Mouse (Mus musculus) gastrocnemius, adult 8-10 months (tissue): ENCODE results near the gene Rab31. TPM values are rescaled to one million over a fixed set of nuclear protein-coding genes. Genes with fewer than 3 reads are reported as not detected.
A peak's percentile ranks its signal among the peaks of the same experiment; 100 is the strongest.
"Not testable (repeated sequence)": the region's sequence is repeated elsewhere in the genome, so short reads cannot be mapped to it uniquely, and the experiment has no call there.

Experiments used
- DNase-seq, 2 experiments: peaks; one replicate each; pipeline ENCODE4 v3.0.0; 2022; ENCODE audit warnings: low spot score in 2 of 2
- total RNA-seq, 4 experiments: library from RNA; stranded (reverse); gene quantifications; 2 replicates each; pipeline ENCODE4 v1.2.4; 2022

Rab31 gene
- total RNA-seq, 4 experiments from 2014 or later, result 2.6 to 5.5 (median 3.6) TPM

DNA sequence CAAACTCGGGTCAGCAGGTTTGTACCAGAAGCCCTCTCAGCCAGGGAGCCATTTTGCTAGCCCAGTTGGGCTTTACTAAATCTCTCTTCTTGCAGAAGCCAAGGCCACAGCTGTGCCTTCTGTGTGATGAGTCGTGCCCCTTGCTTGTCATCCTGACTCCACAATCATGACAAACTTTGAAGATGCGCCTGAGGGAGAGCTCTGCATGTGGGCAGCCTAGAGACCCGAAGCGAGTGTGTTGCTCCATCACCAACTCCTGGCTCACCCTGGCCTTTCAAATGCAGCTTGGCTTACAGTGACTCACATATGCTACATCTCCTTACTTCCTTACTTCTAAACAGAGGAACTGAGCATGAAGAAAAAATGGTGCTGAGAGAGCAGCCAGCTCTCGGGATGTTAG, 142.6 kb downstream of the Rab31 start:
- no peak for DNase-seq

DNA sequence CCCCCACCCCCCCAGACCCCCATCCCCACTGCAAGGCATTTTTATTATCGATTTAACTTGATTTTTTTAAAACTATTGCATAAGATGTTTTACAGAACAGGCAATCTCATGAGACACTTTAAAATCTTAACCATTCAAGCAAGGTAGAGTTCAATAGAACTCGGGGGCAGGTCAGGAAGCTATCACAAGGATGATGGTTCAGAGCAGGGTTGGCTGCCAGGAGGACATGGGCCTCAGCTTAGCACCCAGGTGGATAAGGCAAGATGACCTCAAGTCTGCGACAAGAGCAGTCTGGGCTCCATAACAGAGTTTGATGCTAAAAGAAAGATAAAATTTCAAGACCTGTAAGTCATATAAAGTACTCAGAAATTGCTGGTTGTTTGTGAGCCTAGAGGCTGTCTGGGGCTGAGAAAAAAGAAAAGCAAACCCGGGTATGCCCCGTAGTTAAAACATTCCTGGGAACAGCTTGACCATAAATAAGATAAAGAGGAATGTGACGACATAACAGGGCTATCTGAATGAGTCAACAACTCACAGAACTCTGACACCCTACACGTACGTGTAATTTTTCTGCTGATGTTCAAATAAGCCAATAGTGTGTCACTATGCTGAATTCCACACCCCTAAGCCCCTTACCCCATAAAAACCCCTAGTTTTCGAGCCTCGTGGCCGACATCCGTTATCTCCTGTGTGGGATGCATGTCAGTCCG, 143.6 kb downstream of the Rab31 start:
- DNase-seq, result not testable (repeated sequence)

DNA sequence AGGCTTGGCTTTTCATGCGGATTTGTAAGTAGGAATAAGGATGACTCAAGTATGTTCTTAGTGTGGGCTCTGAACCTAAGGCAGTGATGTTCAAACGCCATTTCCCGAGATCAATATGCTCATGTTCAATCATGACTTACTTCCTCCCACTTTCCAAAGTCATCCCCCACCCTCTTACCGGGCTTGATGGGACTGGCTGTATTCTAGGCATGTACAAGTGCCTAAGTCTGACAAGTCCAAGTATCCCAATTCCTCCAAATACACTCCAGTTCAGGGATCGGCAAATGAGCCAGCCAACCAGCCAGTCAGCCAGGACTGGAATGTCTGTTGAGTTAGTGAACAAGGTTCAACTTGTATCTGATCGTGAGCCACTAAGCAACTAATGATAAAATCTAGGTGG, 146.3 kb downstream of the Rab31 start:
- no peak for DNase-seq

DNA sequence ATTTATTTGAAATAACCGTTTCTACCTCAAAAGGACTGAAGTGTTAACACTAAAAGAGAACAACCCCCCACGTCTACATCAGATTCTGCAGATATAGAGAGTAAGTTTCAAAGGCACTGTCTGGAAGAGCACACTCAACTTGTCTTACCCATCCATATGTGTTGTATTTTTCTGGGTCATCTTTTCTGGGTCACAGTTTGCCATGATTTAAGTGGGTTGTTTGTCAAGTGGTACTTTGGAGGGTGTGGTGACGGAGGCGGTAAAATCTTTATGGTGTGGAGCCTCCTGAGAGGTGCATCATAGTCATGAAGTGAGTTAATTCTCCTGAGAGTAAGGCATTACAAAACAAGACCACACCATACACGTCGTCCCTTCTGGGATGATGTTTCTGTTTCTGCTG, 147.0 kb downstream of the Rab31 start:
- DNase-seq, result no peak

- no peak for DNase-seq
Observed at GRCm38 (mm10) chr17:65623130-65623529, 149.4 kb downstream of the Rab31 start.

- DNase-seq, result no peak
Observed at GRCm38 (mm10) chr17:65618431-65618830, 154.1 kb downstream of the Rab31 start.

DNA sequence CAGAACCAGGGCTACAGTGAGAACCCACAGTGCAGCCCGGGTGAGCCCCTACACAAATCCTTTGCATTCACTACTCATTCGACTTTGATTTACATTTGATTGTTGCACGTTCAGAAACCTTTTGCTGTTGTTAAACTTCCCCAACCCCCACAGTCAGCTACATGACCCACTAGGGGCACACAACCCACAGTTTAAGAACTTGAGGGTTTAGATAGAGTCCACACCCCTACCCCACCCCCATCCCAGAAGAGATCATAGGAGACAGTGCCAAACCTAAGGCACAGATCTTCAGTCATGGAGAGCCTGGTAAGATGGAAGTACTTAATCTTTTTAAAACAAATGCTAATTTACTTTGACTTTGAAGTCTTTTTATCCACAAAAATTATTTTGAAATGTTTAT, 156.9 kb downstream of the Rab31 start:
- no peak for DNase-seq

DNA sequence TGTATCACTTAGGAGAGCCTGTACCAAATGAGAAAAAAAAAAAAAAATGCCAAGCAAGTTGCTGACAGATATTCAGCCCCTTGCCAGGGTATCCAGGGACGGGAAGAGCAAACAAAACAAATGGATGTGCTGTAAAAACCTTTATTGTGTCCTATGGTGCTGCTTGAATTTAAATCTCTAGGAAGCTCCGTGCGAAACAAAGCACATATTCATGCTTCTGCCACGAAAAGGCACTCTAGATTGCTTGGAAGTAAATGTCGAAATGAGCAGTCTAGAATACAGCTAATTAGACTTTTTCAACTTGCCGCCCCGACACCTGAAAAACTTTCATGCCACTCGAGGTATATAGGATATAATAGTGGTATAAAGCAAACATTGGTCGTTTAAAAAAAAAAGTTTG, 158.1 kb downstream of the Rab31 start:
- no peak for DNase-seq

DNA sequence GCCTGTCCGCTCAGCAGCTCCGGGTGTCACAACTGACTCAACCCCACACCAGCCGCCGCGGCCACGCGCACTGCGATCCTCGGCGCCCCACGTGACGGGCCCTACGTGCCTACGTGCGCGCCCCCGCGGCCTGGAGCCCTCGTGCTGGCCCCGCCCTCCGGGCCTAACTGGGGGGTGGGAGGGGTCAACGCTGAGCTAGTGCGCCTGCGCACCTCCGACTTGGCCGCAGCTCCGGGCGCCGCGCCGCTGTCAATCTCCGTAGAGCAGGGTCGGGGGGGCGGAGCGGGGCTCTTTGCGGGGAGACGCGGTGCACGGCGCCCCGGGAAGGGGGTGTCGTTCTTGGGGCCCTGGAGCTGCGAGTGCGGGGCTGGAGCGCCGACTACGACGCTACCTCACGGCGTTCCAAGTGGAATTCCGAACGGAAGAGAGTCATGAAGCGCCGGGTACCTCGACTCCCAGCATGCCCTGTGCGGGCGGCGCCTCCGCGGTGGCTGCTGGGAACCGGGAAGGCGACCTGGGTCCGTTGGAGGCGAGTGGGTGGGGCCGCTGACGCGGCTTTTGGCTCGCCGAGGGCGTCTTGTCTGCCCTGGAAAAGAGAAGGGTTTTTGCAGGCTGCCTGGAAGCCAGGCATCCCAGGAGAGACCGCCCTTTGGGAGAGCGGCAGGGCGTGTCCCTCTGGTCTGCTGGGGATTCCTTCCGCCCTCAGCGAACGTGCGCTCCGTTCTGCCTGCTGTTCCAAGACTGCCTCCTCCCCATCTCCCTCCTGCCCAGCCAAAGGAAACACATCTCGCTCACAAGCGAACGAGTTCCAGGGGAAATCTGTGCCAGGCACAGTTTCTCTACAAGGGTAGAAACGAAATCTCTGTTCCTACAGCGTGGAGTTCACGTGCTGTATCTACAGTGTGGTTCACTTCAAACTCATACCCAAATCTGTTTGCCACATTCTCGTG, 158.8 kb downstream of the Rab31 start, which contains the start of gene Vapa:
Vapa (minus strand) TSS at position 93 of the 950 bp plus-strand sequence.
- DNase-seq, result peak; percentile 97 to 99

- no peak for DNase-seq
Observed at GRCm38 (mm10) chr17:65613142-65613462, 159.4 kb downstream of the Rab31 start.

DNA sequence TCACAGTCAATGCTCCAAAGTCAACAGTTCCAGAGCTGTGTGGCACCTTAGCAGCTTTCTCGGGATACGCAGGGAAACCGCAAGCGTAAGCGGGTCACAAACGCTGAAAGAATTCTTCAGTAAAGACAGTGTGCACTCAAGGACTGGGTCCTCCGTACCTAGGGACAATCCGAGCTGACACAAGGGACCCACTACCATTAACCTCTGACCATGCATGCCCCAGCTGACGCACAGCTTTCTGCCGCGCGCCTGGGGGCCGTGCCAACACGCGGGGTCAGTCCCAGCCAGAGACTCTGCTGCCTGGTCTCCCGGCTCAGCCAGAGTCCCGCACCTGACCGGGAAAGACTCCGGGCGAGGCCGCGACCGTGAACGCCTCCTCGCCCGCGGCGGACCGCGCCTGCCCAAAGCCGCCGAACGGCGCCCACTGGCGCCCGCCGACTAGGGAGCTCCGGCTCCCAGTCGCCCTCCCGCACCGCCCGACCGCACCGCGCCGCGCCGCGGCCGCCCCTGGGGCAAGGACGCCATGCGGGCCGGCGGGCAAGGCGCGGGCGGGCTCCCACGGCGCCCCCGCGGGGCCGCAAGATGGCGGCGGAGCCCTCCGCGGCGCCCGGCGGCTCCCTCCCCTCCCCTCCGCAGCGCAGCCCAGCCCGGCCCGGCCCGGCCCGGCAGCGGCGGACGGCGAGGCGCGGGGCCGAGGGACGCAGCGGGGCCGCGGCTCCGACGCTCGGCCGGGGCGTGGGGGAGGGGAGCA, 160.0 kb downstream of the Rab31 start:
- DNase-seq, result peak; percentile 8 to 39

GRCm38 (mm10) chr17:65611721-65612120, 160.8 kb downstream of the Rab31 start:
- no peak for DNase-seq

DNA sequence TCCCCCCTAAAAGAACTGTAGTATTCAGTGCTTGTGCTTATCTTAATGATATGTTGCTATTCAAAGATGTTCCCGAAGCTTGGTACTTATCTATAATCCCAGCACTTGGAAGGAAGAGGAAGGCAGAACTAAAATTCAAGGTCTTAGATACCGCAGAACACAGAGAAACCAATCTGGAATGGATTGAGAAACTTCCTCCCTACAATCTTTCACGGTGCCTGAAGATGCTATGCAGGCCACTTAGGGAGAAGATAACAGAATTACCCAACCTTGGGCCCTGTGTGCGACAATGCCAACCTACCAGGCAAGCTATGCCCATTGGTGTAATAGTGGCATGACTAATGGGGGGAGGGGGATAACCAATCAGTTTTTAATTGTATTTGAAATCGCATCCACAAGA, 163.8 kb downstream of the Rab31 start:
- DNase-seq, result no peak

GRCm38 (mm10) chr17:65608312-65608687, 164.3 kb downstream of the Rab31 start:
- no peak for DNase-seq

GRCm38 (mm10) chr17:65607574-65608311, 164.8 kb downstream of the Rab31 start:
- no peak for DNase-seq

DNA sequence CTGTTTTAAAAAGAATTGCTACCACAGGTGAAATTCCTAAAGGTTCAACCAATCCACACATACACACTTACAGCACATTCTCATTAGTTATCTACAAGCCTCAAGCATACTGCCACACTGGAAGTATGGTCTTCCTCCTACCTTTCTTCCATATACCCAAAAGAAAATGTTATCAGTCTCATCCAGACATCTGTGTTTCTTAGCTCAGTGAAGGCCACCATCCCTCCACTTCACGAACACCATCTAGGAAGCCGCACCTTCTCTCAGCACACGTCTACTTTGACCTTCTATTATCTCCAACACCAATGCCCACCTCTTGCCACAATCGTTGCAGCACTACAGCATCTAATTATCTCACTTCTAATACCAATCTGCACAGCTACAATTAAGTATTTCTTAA, 166.5 kb downstream of the Rab31 start:
- DNase-seq, result no peak

DNA sequence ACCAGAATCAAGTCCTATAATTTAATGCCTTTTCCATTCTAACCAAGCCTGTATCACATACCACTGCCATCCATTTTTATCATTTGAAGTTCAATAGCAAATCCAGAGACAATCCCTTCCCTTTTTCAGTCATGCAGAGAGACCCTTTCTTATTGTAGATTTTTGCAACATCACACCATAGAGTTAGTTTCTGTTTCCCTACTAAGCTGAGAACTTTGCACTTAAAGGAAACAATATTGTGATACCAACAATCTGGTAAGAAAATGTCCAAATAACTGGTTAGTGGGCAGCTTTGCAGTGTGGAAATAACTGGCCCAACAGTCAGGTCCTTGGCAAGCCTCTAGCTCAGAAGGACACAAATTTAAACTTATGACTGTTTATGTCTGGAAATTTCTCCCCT, 167.7 kb downstream of the Rab31 start:
- DNase-seq, result no peak

- no peak for DNase-seq
Observed at GRCm38 (mm10) chr17:65604315-65604714, 168.2 kb downstream of the Rab31 start.
